Mouse (Mus musculus): Measurements from ENCODE around the gene Lrp2. TPM values are rescaled to one million over a fixed set of nuclear protein-coding genes. Genes with fewer than 3 reads are reported as not detected.

The Lrp2 gene
- total and polyA plus RNA-seq, 3 experiments = under 0.01 to 0.07 (median 0.01) TPM

DNA sequence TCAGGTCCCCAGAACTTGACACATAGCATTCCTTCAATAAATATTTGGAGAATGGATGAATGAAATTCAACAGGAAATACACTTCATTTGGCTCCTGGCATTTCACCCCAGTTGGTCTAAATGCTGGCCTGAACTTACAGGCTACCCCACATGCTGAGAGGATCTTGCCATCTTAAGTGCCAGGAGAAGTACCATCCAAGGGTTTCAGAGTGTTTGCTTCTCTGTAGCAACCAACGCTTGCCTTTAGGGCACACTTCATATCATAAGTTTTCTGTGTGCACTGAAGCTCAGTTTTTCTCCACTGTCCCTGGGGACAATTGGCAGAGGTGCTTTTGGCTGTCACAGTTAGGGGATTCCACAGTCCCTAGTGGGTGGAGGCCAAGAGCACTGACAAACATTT, 4.7 kb upstream of the Lrp2 start:
- dilution Hi-C loops (cut with MboI; ENCODE audit: extremely low pct_ligation_motif_present, extremely low pct_unique_long_range_greater_than_20kb, low sequenced_read_pairs) = no loop called here
- H3K27ac ChIP-seq (ENCODE audit: insufficient read depth, low read depth) = no peak overlapping the region

DNA sequence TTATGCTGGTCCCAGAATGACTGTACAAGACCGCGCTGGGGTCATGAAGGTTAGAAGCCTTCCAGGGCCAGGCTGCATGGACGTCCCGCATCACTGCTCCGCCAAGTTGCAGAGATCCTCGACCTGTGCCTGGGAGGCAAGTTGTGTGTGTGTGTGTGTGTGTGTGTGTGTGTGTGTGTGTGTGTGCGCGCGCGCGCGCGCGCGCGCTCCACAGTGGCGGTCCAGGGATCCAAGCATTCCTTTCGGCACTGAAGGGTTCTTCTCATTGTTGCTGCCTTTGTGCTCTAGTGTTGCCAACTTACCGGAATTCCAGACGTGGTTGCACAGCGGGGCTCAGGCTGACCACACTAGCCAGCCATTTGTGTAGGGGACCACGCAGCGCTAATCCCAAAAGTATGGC, 2.0 kb upstream of the Lrp2 start:
- H3K9ac ChIP-seq (ENCODE audit: insufficient read depth, low read depth) = no peak overlapping the region
- DNase-seq (ENCODE audit: extremely low read depth) = no peak
- H3K9me3 ChIP-seq (replicated peaks; ENCODE audit: low read length) = peaks cover 4% of the 10 kb centered on the region
- H3K27me3 ChIP-seq (replicated peaks) = no peaks in the 10 kb centered on the region
- no peaks in the 10 kb centered on the region for H3K36me3 ChIP-seq (replicated peaks in 1 of 2; ENCODE audit: control insufficient read depth in 1 of 2, insufficient read depth in 1 of 2, low read length in 1 of 2)
- no peak overlapping the region for H3K4me3 ChIP-seq (replicated peaks in 1 of 3; ENCODE audit: low read depth in 2 of 3, low read length in 2 of 3, poor library complexity in 1 of 3)
- H3K4me1 ChIP-seq (ENCODE audit: control insufficient read depth in 1 of 2, insufficient read depth in 2 of 2) = peaks cover 0 to 4% of the 10 kb centered on the region in 2 experiments; a peak in 1 of 4 replicates
- peak overlapping the region; percentile 45; the same call in 1 of the 2 replicates for H3K4me2 ChIP-seq (ENCODE audit: insufficient read depth, low read depth, poor library complexity, severe bottlenecking)
- dilution Hi-C loops (cut with MboI; ENCODE audit: extremely low pct_ligation_motif_present, extremely low pct_unique_long_range_greater_than_20kb, low sequenced_read_pairs) (no loop called here), in situ Hi-C loops (cut with MboI; ENCODE audit: low pct_ligation_motif_present, low pct_unique_long_range_greater_than_20kb, low sequenced_read_pairs) (no loop called here)
- H3K27ac ChIP-seq (ENCODE audit: insufficient read depth, low read depth) = no peak overlapping the region
- TF ChIP-seq NRF1 (IDR thresholded peaks at IDR 0.05; ENCODE audit: low read depth, low read length) = no peak
- no peak for TF ChIP-seq USF1 (IDR thresholded peaks at IDR 0.05; ENCODE audit: low read depth, low read length)
- TF ChIP-seq SMC3 (IDR thresholded peaks at IDR 0.05; ENCODE audit: low read depth, low read length) = no peak
- TF ChIP-seq MXI1 (IDR thresholded peaks at IDR 0.05; ENCODE audit: low read depth, low read length) = no peak
- no peak for TF ChIP-seq EP300 (IDR thresholded peaks at IDR 0.05; ENCODE audit: low read length)
- no peak for TF ChIP-seq JUN (IDR thresholded peaks at IDR 0.05; ENCODE audit: insufficient read depth, low read depth, low read length)
- H3K79me2 ChIP-seq (replicated peaks; ENCODE audit: control insufficient read depth, extremely low read depth, insufficient read depth, poor library complexity, severe bottlenecking) = no peaks in the 10 kb centered on the region

More for the DNA sequence above, 4.7 kb upstream of the Lrp2 start:
- H3K4me2 ChIP-seq (ENCODE audit: insufficient read depth, low read depth, poor library complexity, severe bottlenecking) = no peak overlapping the region
- no peaks in the 10 kb centered on the region for H3K36me3 ChIP-seq (replicated peaks in 1 of 2; ENCODE audit: control insufficient read depth in 1 of 2, insufficient read depth in 1 of 2, low read length in 1 of 2)
- no peak for TF ChIP-seq ZNF384 (IDR thresholded peaks at IDR 0.05; ENCODE audit: low read depth, low read length)
- TF ChIP-seq HCFC1 (IDR thresholded peaks at IDR 0.05; ENCODE audit: low read depth, low read length) = no peak
- no peak for TF ChIP-seq ZC3H11A (IDR thresholded peaks at IDR 0.05; ENCODE audit: low read depth, low read length)
- no peak for TF ChIP-seq TBP (conservative IDR thresholded peaks at IDR 0.05; ENCODE audit: low read depth, low read length)
- in situ Hi-C loops (cut with MboI; ENCODE audit: low pct_ligation_motif_present, low pct_unique_long_range_greater_than_20kb, low sequenced_read_pairs) = no loop called here
- no peaks in the 10 kb centered on the region for H3K79me2 ChIP-seq (replicated peaks; ENCODE audit: control insufficient read depth, extremely low read depth, insufficient read depth, poor library complexity, severe bottlenecking)
- H3K4me1 ChIP-seq (ENCODE audit: control insufficient read depth in 1 of 2, insufficient read depth in 2 of 2) = peaks cover 0 to 4% of the 10 kb centered on the region in 2 experiments; a peak in 1 of 4 replicates
- H3K4me3 ChIP-seq (replicated peaks in 1 of 3; ENCODE audit: low read depth in 2 of 3, low read length in 2 of 3, poor library complexity in 1 of 3) = no peak overlapping the region
- DNase-seq (ENCODE audit: extremely low read depth) = peak; percentile 1
- no peaks in the 10 kb centered on the region for H3K27me3 ChIP-seq (replicated peaks)
- peaks cover under 1% of the 10 kb centered on the region for H3K9me3 ChIP-seq (replicated peaks; ENCODE audit: low read length)
- H3K9ac ChIP-seq (ENCODE audit: insufficient read depth, low read depth) = no peak overlapping the region

DNA sequence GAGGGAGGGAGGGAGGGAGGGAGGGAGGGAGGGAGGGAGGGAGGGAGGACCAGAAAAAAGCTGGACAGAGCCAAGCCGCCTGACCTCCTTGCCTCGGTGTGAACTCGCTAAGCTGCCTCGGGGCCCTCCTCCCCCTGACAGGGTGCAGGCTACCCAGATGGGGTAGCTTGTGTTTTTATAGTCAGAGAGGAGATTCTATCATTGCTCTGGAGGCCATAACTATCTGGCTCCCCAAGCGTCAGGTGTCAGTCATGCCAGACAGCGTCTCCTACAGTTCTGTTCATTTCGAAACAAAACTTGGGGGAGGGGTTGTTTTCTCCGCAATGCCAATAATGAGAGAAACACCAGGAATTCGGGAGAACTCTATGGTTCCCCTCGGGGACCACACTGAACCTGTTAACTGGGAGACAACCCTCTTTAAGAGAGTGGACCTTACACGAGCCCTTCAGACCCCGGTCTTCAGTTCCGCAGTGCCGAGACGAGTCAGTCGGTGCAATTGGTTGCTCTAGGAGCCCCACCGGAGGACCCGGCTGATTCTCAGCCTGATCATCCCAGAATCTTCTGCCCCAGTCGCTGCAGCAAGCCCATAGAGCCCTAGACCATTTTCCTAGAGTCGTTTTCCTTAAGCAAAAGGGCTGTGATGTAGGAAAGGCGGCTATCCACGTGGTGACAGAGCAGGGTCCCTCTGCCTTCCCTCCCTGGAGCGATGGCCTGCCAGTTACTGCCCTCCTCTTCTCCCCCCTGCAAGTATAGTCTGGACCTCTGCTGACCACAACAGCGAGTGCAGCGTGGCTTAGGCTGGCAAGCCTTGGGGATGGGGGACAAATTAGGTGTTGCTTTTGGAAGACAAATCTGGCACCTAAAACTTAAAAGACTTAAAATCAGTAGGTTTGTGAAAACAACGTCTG, 1.2 kb upstream of the Lrp2 start:
- no peaks in the 10 kb centered on the region for H3K27me3 ChIP-seq (replicated peaks)
- H3K9ac ChIP-seq (ENCODE audit: insufficient read depth, low read depth) = no peak overlapping the region
- peaks cover 4% of the 10 kb centered on the region for H3K9me3 ChIP-seq (replicated peaks; ENCODE audit: low read length)
- dilution Hi-C loops (cut with MboI; ENCODE audit: extremely low pct_ligation_motif_present, extremely low pct_unique_long_range_greater_than_20kb, low sequenced_read_pairs) = no loop called here
- H3K79me2 ChIP-seq (replicated peaks; ENCODE audit: control insufficient read depth, extremely low read depth, insufficient read depth, poor library complexity, severe bottlenecking) = no peaks in the 10 kb centered on the region
- H3K27ac ChIP-seq (ENCODE audit: insufficient read depth, low read depth) = no peak overlapping the region
- no peaks in the 10 kb centered on the region for H3K36me3 ChIP-seq (replicated peaks in 1 of 2; ENCODE audit: control insufficient read depth in 1 of 2, insufficient read depth in 1 of 2, low read length in 1 of 2)
- H3K4me1 ChIP-seq (ENCODE audit: control insufficient read depth in 1 of 2, insufficient read depth in 2 of 2) = peaks cover 0 to 4% of the 10 kb centered on the region in 2 experiments; a peak in 1 of 4 replicates
- H3K4me3 ChIP-seq (replicated peaks in 1 of 3; ENCODE audit: low read depth in 2 of 3, low read length in 2 of 3, poor library complexity in 1 of 3) = peak overlapping the region in 1 of 3 experiments; percentile 6
- TF ChIP-seq MAFK (IDR thresholded peaks at IDR 0.05; ENCODE audit: insufficient replicate concordance, low read length) (no peak), CTCF (conservative IDR thresholded peaks at IDR 0.05 in 1 of 2, IDR thresholded peaks at IDR 0.05 in 1 of 2; ENCODE audit: low read depth in 2 of 2, low read length in 2 of 2) (peak in 1 of 2 experiments; percentile 20; a peak in 2 of 4 replicates), IRF4 (IDR thresholded peaks at IDR 0.05; ENCODE audit: low read depth, low read length) (peak; percentile 26; the same call in 1 of the 2 replicates)
- peak overlapping the region; percentile 45 for H3K4me2 ChIP-seq (ENCODE audit: insufficient read depth, low read depth, poor library complexity, severe bottlenecking)
- in situ Hi-C loops (cut with MboI; ENCODE audit: low pct_ligation_motif_present, low pct_unique_long_range_greater_than_20kb, low sequenced_read_pairs) = no loop called here
- no peak for DNase-seq (ENCODE audit: extremely low read depth)
